Mouse (Mus musculus) adipocyte (in vitro differentiated cells): Measurements from ENCODE around the gene Knl1.

ENCODE experiments used
- DNase-seq: peaks from one replicate; pipeline ENCODE4 v3.0.0-alpha.2; 2016; ENCODE audit warnings: low spot score

Knl1 gene

DNA sequence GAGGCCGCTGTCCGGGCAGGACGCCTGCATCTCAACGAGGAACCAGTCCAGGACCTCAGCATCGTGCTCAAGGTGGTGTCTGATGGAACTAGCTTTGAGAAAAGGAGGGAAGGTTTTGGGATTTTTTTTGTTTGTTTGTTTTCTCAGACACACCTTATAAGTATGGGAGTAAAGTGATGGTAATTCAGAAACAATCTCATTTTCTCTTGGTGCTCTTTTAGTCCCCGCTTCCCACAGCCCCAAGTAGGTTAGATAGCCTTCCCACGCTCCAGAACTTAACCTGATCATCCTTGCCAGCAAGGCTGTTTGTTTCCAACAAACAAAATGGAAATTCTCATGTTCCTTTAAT, 11.5 kb upstream of the Knl1 start:
- no peak for DNase-seq

DNA sequence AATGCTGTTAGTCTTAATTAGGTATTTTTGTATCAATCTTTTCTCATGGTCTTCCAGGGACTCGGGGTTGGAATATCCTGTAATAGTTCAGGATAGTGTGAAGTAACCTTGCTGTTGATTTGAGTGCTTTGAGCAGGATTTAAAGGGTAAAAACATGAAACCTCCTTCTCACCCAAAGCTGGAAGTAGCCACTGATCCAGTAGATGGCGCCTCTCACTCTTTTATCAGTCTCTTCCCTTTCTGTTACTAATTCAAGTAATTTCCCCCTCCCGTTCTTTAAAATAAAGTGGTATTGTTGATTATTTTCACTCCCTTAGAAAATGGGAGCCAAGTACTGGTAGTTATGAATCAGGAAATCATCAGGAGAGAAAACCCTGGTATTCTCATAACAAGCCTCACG, 6.0 kb upstream of the Knl1 start:
- peak; percentile 72 for DNase-seq

DNA sequence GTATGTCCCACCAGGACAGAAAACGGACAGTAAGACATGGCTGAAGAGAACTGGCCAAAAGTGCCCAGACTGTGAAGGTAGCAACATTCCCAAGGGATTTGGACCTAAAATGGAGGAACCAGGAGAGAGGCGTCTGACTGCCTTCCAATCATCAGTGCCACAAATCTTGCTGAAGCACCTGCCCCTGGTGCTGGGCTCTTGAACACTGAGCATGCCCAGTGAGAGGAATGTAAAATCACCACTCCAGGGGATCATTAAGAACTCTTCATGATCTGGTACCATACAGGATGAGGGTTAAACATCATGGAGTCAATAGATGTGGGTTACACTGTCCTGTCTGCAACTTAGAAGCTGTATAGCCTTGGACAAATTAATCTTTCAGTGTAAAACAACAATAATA, 1.8 kb upstream of the Knl1 start:
- no peak for DNase-seq

GRCm38 (mm10) chr2:119047849-119048248, 930 bp downstream of the Knl1 start:
- DNase-seq: no peak

DNA sequence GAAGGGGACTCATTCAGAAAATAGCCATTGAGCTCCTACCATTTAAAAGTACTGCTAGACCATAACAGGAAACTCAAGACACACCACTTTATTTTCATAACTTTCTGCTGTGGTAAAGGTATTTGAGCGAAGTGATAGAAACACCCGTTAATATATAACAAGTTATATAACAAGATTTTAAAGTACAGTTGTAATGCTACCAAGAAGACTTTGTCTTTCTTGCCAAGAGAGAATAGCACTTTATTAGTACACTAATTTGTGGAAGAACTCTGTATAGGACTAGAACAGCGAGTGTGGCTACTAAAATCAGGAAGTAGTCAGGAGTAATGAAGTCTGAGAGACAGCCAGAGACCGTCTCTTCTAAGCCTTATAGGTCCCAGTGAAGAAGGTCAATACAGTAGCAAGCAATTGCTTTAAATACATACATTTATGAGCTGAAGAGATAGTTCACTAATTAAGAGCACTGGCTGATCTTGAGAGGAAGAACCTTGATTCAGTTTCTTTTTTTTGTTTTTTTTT, 3.3 kb downstream of the Knl1 start:
- DNase-seq: no peak

- DNase-seq: no peak
Measured at GRCm38 (mm10) chr2:119060139-119060538, 13.2 kb downstream of the Knl1 start.

DNA sequence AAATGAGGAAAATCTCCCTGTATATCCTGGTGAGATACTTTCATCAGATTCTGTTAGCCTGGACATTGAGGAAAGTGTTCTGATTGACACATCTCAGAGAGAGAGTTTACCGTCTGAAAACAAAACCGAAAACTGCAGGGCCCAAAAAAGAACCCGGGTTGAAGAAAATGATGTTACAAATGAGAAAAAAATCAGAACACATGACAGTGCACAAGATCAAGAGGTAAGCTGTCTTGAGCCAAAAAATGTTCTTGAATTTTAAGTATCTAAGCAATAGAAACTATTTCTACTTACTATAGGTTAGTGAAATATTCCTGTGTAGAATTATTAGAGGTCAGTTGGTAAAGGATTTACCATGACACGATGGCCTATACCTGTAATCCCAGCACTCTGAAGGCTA, 25.5 kb downstream of the Knl1 start:
- DNase-seq: no peak

DNA sequence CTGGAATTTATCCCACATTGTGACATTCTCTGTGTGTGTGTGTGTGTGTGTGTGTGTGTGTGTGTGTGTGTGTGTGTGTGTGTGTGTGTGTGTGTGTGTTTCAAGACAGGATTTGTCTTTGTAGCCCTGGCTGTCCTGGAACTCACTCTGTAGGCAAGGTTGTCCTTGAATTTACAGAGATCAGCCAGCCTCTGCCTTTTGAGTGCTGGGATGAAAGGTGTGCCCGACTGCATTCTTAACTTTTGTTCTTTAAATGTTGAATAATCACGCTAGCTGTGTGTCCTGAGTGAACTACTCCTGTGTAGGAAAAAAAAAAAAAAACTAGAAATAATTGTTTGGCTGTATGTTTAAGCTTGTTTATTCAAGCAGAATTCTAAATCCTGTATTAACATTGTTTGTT, 39.2 kb downstream of the Knl1 start:
- no peak for DNase-seq

GRCm38 (mm10) chr2:119101552-119101951, 54.6 kb downstream of the Knl1 start:
- no peak for DNase-seq

DNA sequence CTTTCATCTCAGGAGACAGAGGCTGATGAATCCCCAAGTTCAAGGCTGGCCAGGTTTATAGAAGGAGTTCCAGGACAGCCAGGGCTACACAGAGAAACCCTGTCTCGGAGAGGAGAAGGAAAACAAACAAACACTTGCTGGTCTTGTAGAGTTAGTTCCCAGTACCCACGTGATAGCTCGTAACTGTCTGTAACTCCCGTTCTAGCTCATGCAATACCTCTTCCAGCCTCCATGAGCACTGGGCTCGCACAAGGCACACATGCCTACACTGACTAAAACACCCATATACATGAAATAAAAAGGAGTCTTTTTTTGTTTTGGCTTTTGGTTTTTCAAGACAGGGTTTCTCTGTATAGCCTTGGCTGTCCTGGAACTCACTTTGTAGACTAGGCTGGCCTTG, 59.7 kb downstream of the Knl1 start:
- DNase-seq: no peak

DNA sequence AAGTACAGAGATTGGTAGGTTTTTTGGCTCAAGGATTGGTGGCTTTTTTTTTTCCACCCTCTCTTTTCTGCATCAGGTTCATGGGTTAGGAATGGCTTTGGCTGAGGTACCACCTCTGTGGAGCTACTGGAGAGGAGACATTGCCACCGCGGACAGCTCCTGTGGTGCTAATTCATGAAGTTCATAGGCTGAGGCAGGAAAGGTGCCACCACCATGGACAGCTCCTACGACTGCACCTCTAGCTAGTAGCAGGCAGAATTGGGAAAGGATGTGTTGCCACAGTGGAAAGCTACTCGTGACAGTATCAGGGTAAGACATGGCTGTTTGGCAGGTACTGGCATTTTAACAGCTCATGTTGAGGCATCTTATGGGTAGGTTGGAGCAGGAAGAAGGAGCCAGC, 61.6 kb downstream of the Knl1 start:
- peak; percentile 64 for DNase-seq

- DNase-seq: no peak
Measured at GRCm38 (mm10) chr2:119111060-119111459, 64.1 kb downstream of the Knl1 start.

GRCm38 (mm10) chr2:119112438-119113112, 65.7 kb downstream of the Knl1 start, which contains the start of gene Rad51:
Gene Rad51, plus strand, starts transcription at chr2:119112793.
- peak; percentile 91 for DNase-seq

GRCm38 (mm10) chr2:119113121-119113925, 66.4 kb downstream of the Knl1 start:
- no peak for DNase-seq

GRCm38 (mm10) chr2:119136346-119136898, 89.5 kb downstream of the Knl1 start:
- DNase-seq: no peak

DNA sequence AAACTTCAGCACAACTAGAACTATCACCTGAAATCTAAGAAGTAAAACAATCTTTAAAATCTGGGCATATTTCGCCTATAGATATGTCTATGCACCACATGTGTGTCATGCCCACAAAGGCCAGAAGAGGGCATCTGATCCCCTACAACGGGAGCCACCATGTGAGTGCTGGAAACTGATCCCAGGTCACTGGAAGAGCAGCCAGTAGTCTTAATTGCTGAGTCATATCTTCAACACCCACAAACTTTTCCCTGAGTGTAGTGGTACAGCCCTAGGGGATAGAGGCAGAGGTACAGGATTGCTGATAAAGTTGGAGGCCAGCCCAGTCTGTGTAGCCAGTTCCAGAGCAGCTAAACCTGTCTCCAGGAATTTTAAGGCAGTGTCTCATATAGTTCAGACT, 98.3 kb downstream of the Knl1 start:
- peak; percentile 19 for DNase-seq

DNA sequence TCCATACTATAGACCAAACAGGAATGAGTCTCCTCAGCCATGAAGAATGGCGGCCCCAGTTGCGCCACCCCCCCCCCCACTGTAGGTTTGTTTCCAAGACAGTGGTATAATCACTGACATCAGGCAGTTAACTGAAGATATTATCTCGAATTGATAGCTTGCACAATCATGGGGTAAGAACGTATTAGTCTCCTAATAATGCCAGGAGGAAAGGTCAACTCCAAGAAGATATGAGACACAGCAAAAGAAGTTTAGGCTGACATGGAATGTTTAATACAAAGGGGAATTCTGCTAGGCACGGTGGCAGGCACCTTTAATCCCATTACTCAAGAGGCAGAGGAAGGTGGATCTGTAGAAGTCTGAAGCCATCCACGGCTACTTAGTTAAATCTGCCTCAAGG, 99.5 kb downstream of the Knl1 start:
- DNase-seq: no peak

DNA sequence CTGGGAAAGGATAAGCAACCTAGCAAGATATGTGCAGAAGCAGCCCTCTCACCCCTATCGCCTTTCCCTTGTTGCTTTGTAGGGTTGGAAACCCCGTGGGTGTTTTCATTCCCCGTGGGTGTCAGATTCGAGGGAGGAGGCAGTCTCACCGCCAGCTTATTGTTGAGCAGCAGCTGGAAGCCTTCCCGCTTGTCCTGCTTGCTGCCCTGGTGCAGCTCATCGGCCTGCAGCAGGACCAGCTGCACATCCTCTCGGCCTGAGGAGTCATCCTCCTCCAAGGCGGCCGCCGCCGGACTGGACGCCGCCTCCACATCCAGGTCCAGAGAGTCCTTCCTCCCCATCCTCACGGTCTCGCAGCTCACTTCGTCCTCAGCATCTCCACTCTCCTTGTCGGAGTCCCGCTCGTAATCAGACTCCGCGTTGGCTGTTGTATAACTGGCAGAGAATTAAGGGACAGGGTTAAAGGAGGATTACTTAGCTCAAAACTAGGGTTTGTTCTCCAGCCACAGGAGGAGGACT, 100.3 kb downstream of the Knl1 start:
- DNase-seq: no peak

DNA sequence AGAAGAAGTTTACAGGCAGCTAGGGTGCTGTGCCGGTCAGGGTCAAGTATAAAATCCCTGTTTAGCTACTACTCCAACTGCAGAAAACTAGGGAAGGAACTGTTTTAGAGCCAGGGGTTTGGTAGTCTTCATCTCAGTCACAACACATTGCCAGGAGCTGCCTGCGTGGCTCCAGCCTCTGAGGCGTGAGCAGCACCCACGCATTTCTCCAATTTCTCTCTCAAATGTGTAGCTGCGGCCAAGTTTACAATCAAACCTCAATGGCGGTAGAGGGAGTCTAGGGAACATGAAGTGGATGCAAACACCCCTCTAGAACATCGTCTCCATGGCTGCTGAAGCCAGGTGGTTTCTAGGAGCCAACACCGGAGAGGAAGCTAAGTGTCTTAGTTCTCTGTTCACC, 100.9 kb downstream of the Knl1 start:
- DNase-seq: no peak

GRCm38 (mm10) chr2:119152255-119152654, 105.3 kb downstream of the Knl1 start:
- DNase-seq: no peak

DNA sequence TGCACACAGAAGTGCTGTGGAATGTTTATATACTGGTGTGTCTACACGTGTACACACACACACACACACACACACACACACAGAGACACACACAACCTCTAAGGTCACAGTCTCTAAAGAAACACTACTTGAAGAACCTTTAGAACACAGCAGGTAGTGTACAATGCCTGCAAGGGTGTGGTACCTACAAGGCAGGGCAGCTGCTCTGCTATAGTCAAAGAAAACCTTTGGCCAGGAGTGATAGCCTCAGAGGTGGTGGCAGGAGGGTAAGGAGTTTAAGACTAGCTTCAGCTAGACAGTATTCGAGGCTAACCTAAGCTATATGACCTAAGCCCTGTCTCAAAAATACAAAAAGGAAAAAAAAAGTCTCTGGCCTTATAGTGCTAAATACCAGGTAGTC, 107.8 kb downstream of the Knl1 start:
- no peak for DNase-seq
